Mouse (Mus musculus) heart, postnatal 0 days (tissue): ENCODE results near the gene Ccn6.

Experiments used
- CTCF ChIP-seq: IDR thresholded peaks from 2 replicates; pipeline ENCODE4 v1.5.1; 2016; ENCODE audit warnings: antibody characterized with exemption, control low read depth, low read depth
- EP300 ChIP-seq: IDR thresholded peaks from 2 replicates; pipeline ENCODE4 v1.6.1; 2016; ENCODE audit warnings: antibody characterized with exemption, low read depth

GRCm38 (mm10) chr10:39169642-39170041 lies 6.0 kb upstream of the Ccn6 start:
- TF ChIP-seq CTCF (no peak), EP300 (no peak)
